Mouse (Mus musculus) kidney, postnatal 4 days (tissue): ENCODE measurements at regions not wholly inside any gene's neighbourhood (a gene's known extent, or its start where the extent isn't known, plus 50 kb on each side); places are given as distances from the start of the nearest gene placed in this dataset.
"Not testable (repeated sequence)": the region's sequence is repeated elsewhere in the genome, so short reads cannot be mapped to it uniquely, and the experiment has no call there.

Source experiments
- DNase-seq, 2 experiments: peaks; one replicate each; pipeline ENCODE4 v3.0.0; 2021; ENCODE audit warnings: mixed read lengths in 2 of 2

- DNase-seq, result not testable (repeated sequence)
Observed at GRCm38 (mm10) chr14:124801589-124801988, 124.7 kb upstream of the Fgf14 start.

DNA sequence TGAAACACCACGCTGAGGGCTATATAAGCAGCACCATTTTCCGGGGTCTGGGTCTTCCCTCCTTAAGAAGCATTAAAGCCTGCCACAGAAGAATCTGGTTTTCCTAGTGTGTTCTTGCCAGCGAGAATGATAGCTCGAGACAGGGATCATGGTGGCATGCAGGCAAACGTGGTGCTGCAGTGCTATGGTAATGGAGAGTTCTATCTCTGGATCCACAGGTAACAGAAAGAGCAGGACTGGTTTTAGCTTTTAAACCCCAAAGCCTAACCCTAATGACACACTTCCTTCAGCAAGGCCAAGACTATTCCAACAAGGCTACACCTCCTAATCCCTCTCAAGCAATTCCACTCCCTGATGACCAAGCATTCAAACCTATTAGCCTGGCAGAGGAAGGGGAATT lies 123.5 kb upstream of the Fgf14 start:
- DNase-seq, result no peak

GRCm38 (mm10) chr14:124775402-124775801 lies 98.5 kb upstream of the Fgf14 start:
- no peak for DNase-seq

DNA sequence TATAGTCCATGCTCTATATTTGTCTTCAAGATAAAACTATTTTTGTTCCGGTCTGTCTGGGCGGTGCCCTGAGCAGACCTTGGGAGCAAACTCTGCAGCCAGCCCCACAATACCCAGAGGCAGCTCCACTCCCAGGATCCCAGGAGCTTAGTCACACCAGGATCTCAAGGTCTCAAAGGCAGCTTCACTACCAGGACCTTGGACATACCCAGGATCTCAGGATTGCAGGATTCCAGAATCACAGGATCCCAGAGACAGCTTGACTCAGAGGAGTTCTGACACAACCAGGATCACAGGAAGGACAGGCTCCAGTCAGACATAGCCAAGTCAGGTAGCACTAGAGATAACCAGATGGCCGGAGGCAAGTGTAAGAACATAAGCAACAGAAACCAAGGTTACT lies 91.1 kb upstream of the Fgf14 start:
- no peak for DNase-seq

DNA sequence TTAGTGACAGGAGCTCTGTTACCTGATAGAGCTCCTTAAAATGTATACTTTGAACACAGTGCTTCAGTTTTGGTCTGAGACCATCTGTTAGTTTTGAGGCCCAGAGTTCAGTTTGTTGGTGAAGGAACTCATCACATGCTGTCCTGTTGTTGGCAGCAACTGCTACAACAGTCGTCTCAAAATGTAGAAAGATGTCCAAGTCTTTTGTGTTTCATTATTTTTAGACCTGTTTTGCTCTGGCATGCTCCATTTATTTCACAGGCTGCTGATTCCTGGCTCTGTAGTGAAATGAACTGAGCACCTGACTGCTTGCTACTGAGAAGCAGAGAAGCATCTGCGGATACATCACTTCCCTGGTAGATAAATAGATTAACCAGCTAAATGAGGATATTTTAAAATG lies 90.3 kb upstream of the Fgf14 start:
- no peak for DNase-seq

GRCm38 (mm10) chr14:124742491-124742890 lies 65.6 kb upstream of the Fgf14 start:
- DNase-seq, result peak in 1 of 2 experiments; percentile 1
